Mouse (Mus musculus) MN1 (cell line): Measurements from ENCODE around the gene Zfp839.

Source experiments
- DNase-seq: peaks from one replicate; pipeline ENCODE4 v3.0.0-alpha.2; 2016; ENCODE audit warnings: low spot score

Gene Zfp839

GRCm38 (mm10) chr12:110850010-110850928 lies at the start of gene Zfp839:
Zfp839 (plus strand) TSS chr12:110850253.
- DNase-seq: peak; percentile 74

DNA sequence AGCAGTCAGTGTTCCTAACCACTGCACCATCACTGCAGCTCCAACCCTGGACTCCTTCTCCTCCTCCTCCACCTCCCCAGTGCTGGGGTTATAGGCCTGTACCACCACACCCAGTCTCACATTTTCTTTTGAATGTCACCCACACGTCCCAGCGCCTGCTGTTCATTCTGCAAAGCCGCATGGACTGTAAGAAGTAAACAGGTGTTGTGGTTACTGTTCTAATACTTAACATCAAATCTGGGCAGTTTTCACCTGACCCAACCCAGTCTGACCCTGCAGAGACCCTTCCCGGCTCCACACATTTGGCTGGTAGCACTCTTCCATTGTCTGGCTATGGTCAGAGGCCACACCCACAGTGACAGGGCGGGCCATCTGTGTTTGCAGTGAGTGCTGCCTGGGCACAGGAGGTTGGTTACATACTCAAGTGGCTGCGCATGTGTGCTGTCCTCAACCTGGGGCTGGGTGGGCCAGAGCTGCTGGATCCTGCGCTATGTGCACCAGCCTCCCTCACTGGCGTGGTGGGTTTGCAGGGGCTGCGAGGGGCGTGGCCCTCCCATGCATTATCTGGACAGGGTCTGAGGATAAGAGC lies 48.1 kb upstream of the Zfp839 start:
- peak; percentile 40 for DNase-seq

GRCm38 (mm10) chr12:110802674-110803297 lies 47.3 kb upstream of the Zfp839 start:
- no peak for DNase-seq

GRCm38 (mm10) chr12:110804261-110804660 lies 45.8 kb upstream of the Zfp839 start:
- peak; percentile 24 for DNase-seq

- no peak for DNase-seq
Observed at GRCm38 (mm10) chr12:110806301-110806970, 43.6 kb upstream of the Zfp839 start.

- DNase-seq: no peak
Observed at GRCm38 (mm10) chr12:110808430-110808829, 41.6 kb upstream of the Zfp839 start.

- no peak for DNase-seq
Observed at GRCm38 (mm10) chr12:110808848-110809247, 41.2 kb upstream of the Zfp839 start.

GRCm38 (mm10) chr12:110813132-110813531 lies 36.9 kb upstream of the Zfp839 start:
- no peak for DNase-seq

DNA sequence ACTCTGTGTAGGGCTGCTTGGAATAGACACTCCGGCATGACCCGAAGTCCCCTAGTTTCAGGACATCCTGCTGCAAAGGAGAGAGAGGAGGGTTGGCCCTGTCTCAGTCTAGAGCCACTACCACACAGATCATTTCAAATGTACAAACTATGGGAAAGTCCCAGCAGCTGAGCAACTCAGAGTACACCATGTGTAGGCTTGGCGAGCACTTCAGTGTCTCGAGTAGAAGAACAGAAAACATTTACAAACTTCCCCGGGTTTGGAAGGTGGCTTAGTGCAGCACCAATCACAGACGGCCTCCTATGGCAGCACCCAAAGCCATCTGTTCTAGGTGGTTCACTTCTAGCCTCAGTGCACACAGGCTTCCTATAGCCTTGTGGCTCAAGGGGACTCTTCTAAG lies 36.4 kb upstream of the Zfp839 start:
- DNase-seq: no peak

- DNase-seq: no peak
Observed at GRCm38 (mm10) chr12:110814924-110815323, 35.1 kb upstream of the Zfp839 start.

GRCm38 (mm10) chr12:110816833-110817232 lies 33.2 kb upstream of the Zfp839 start:
- DNase-seq: no peak

GRCm38 (mm10) chr12:110819367-110819766 lies 30.7 kb upstream of the Zfp839 start:
- DNase-seq: no peak

DNA sequence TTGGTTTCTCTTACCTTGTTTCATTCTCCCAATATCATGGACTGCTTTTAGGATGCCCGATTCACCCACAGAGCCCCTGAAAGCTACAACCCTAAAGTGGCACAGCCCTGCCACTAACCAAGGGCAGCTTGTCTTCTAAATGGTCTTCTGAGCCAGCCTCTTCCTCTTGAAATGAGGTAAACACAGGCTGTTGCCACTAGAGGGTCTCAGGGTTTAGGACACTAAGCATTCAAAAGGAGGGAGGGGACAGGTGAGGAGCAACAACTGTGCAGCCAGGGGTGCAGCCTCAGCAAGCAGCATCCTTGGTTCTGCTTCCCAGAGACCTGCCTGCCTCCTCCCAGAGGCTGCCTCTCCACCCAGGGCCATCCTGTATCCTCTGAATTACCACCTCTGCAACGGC lies 28.3 kb upstream of the Zfp839 start:
- DNase-seq: no peak

- DNase-seq: no peak
Observed at GRCm38 (mm10) chr12:110822366-110822765, 27.7 kb upstream of the Zfp839 start.

DNA sequence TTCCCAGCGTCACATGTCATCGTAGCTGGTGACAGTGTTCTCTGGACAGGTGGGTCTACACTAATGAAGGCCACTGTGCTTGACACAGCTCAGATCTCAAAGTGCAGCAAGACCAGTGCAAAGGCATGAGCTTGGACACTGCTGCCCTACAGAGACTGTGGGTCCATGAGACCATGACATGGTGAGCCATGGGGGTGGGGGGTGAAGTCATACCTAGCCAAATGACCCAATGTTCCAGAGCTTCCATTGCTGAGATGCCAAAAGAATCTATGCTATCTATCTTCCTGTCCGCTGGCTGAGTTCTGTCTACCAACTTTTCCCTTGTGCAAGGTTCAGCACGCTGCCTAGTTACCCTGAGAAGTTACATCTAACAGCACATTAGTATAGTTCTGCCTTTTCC lies 21.1 kb upstream of the Zfp839 start:
- no peak for DNase-seq

DNA sequence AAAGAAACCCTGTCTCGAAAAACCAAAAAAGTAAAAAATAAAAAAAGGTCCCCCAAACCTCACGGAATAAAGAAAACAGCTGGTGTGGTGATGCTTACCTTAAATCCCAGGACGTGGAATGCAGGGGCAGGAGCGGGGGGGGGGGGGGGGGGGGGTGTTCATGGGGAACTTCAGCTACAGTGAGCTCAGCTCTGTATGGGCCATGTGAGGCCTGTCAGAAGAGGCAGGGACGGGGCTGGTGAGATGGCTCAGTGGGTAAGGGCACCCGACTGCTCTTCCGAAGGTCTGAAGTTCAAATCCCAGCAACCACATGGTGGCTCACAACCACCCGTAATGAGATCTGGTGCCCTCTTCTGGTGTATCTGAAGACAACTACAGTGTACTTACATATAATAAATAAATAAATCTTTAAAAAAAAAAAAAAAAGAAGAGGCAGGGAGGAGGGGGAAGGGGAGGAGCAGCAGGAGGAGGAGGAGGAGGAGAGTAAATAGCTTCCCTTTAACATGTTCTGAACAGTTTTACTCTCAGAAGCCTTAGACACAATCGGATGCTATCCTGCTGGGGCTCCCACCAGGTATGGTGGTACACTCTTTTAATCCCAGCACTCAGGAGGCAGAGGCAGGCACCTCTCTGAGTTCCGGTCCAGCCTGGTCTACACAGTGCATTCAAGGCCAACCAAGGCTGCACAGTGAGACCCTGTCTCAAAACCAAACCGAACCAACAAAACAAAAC lies 19.6 kb upstream of the Zfp839 start:
- DNase-seq: no peak

GRCm38 (mm10) chr12:110835182-110835581 lies 14.9 kb upstream of the Zfp839 start:
- no peak for DNase-seq

GRCm38 (mm10) chr12:110836729-110837128 lies 13.3 kb upstream of the Zfp839 start:
- DNase-seq: no peak

GRCm38 (mm10) chr12:110837192-110837841 lies 12.7 kb upstream of the Zfp839 start:
- DNase-seq: no peak

DNA sequence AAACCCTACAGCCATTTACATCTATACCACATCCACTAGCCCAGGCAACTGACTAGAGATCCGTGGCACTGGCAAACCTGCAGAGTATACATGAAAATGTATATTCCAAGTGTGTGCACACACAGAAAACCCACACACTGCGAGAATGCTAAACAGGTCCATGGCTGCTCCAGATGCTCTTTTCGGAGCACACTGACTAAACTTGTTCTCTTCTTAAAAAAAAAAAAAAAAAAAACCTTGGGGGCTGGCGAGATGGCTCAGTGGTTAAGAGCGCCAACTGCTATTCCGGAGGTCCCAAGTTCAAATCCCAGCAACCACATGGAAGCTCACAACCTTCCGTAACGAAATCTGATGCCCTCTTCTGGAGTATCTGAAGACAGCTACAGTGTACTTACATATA lies 12.2 kb upstream of the Zfp839 start:
- no peak for DNase-seq
